Mouse (Mus musculus) left cerebral cortex, postnatal 14 days (tissue): Measurements from ENCODE around the gene Ptprd. TPM values are rescaled to one million over a fixed set of nuclear protein-coding genes. Genes with fewer than 3 reads are reported as not detected.

ENCODE experiments used
- DNase-seq, 2 experiments: peaks; one replicate each; pipeline ENCODE4 v3.0.0; 2021 to 2022; ENCODE audit warnings: low spot score in 2 of 2, mixed read lengths in 1 of 2
- intact Hi-C: fragments of 180-260 bp; cut with DNase I; formaldehyde crosslinking; loops from one replicate; pipeline ENCODE4 v1.15.1; 2025
- long read RNA-seq, 2 experiments: library from polyadenylated mRNA; stranded (forward); transcript quantifications; one replicate each; pipeline ENCODE4 v2.0.0; 2021
- total RNA-seq, 2 experiments: library from RNA; stranded (reverse); gene quantifications; 2 replicates each; pipeline ENCODE4 v1.2.3; 2021

Gene Ptprd
- 100 to 1,000 TPM; 357 to 391 TPM for total RNA-seq
- long read RNA-seq, experiment 1, partial matches to known transcripts: 14 of 34 reads
- long read RNA-seq, experiment 1, other reads (novel, unspliced or antisense): 20 of 34 reads
- long read RNA-seq, experiment 2, partial matches to known transcripts: 9 of 34 reads
- long read RNA-seq, experiment 2, other reads (novel, unspliced or antisense): 25 of 34 reads

DNA sequence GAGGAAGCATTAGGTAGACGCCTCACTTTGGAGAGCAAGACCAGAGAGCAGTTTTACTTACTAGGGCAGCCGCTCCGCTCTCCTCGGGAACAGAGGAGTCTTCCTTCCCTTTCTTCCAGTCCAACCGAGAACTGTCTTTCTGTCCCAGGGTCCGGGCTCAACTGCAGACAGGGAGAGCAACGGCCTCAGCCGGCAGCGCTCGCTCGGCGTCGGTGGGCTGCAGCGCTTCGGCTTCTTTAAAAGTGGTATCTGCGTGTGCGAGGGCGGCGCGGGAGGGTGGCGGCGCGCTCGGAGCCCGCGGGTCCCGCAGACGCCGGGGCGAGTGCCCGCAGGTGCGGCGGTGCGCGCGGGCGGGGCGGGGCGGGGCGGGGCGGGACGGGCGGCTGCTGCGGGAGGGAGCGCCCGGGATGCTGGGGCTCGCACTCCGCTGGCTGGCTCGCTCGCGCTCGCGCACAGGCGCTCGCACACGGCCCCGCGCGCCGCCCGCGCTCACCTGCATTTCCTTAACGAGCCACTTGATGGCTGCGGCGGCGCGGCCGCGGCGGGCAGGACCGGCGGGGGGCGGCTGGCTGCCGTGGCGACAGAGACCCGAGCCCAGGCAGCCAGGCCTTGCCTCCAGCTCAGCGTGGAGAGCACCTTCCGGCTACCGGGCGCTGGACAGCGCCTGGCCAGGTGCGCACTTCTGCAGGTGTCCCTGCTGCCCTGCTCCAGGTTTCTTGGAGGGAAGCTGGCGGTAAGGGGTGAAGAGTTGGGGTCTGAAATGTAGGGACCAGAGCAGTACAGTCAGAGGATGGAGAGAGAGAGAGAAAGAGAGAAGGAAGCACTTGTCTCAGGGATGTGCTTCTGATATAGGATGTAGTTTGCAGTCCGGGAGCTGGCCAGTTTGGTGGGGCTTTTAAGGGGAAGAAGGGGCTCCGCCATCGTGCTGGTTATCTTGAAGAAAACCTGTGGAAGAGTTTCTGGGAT lies at the start of gene Ptprd:
Gene Ptprd (minus strand): TSS at position 433 of the 966 bp plus-strand sequence.
- DNase-seq: peak; percentile 71 to 76
- intact Hi-C loops: loop anchor here (5.0 to 10.0 kb wide), 3 partner anchors 213 to 840 kb away; no protein-coding TSS in a partner anchor

DNA sequence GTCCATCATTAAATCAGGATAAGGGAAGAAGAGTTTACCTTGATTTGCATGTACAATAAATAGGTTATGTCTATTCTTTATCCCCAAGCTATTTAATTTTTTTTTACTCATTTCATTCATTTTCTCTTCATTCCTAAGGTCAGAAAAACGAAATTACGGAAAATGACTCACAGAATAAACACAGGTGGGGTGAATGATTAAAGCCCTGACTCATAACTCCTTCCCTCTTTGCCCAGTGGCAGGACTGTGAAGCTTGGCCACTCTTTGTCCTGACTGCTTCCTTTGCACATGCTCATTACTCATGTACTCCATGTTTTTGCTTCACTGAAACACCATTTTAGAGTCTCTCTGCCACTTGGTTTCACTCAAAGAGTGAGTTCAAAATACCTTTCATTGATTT lies 24.1 kb upstream of the Ptprd start:
- intact Hi-C loops: no loop called here
- DNase-seq: no peak

DNA sequence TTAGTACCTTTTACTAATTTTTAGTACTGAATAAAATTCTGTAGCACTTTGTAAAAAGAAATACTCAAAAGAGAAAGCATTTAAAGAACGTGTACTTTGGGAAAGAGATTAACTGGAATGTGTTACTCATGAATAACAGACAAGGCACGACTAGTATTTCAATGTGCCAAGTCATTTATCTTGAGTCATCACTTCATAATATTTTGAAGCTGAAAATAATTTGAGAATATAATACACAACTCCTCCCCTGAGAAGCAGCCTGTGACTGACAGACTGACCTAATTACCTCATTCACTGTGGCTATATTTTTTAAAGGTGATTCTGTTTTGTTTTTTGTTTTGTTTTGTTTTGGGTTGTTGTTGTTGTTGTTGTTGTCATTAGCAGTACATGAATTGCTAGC lies 23.6 kb upstream of the Ptprd start:
- DNase-seq: no peak
- intact Hi-C loops: no loop called here

DNA sequence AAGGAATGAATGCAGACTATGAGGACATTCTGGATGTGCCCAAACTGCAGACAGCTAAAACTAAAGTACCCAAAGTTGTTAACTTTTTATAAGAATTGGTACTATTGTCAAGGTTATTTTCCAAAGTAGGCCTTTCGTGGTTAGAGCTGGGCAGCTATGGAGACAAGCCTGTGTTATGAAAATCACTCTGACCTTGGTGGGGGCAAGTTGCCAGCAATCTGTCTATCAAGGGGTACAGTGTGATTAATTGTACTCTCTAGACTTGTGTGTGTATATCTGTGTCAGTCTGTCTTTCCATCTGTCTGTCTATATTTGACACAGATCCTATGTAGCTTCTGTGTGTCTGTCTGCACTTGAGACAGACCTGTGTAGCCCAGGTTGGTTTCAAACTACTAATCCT lies 22.9 kb upstream of the Ptprd start:
- no peak for DNase-seq
- intact Hi-C loops: no loop called here

DNA sequence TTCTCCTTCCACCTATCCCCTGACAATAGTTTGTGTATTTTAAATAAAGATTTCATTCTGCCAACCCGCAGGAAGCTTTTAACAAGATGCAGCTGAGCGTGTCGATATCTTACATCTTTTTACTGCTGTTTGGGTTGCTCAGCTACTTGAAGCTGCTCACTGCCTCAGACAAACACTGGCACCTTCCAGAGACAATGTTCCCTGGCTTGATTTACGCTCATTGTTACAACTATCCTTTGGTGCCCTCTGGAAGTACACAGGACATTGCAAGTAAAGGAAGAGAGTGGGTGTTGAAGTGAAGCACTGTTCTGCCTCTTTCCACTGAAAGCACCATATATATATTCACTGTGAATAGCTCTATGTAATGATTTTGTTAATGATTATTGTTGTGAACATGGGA lies 2.2 kb upstream of the Ptprd start:
- intact Hi-C loops: loop anchor here (5.0 to 10.0 kb wide), 3 partner anchors 211 to 838 kb away; no protein-coding TSS in a partner anchor
- peak; percentile 11 to 25 for DNase-seq

DNA sequence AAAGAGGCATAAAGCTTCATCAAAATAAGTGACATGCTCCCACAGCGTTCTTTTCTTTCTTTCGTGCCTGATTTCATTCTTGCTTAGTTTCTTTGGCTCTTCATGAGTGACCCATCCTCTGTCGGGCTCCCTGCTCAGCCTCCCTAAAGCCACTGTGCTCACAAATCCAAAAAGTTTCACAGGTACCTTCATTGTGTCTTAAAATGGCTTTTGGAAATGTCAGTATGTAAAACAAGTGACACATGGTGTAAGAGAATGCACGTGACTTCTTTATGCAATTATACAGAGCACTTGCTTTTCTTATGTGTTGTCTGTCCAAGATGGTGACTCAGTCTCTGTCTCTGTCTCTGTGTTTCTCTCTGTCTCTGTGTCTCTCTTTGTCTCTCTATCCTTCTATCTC lies 1.2 kb upstream of the Ptprd start:
- DNase-seq: peak in 1 of 2 experiments; percentile 31
- intact Hi-C loops: loop anchor here (5.0 to 10.0 kb wide), 3 partner anchors 212 to 839 kb away; no protein-coding TSS in a partner anchor

DNA sequence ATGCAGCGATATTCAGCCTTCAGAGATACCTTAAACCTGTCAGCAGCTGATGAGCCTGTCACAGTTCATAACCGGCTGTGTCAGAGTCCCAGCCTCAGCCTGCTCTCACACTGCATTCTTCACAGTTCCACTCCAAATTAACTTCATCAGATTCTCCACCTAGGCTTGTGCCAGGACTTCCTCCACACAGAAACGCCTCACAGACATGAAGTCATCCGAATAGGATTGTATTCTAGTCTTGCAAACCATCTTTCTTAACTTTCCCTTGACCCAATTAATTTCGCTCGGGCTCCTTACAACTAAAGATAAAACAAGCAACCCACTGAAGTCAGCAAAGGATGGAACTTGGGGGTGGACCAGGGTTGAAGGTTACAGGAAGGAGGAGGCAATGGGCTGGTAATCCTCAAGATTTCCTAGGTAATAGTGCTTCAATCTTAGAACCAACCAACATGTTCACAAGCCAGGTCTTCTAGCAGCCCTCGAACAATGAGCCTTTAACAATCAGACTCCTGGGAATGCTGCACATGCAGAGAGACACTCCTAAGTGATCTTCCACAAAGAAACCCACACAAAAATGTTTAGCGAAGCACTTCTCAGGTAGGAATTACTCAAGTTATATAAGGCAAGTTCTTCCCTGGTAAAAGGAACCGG lies 758 bp downstream of the Ptprd start:
- intact Hi-C loops: loop anchor here (5.0 to 10.0 kb wide), 3 partner anchors 214 to 841 kb away; no protein-coding TSS in a partner anchor
- DNase-seq: peak; percentile 15 to 24

DNA sequence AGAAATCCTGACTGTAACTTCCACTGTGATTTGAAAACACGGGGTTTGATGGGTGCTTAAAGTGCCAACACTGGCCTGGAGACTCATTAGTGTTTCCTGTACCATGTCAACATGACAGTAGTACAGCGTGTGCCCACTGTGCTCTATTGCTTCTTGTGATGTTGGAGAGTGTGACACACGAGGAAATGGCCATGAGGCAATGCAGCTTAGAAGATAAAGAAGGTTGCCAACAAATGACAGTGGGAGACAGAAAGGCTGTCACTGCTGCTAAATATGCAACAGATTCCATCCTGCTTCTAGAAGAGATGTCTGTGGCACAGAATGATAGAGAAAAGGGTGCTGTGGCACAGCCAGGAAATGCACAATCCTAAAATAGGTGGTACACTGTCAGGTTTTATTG lies 6.7 kb downstream of the Ptprd start:
- peak in 1 of 2 experiments; percentile 32 for DNase-seq
- intact Hi-C loops: no loop called here

DNA sequence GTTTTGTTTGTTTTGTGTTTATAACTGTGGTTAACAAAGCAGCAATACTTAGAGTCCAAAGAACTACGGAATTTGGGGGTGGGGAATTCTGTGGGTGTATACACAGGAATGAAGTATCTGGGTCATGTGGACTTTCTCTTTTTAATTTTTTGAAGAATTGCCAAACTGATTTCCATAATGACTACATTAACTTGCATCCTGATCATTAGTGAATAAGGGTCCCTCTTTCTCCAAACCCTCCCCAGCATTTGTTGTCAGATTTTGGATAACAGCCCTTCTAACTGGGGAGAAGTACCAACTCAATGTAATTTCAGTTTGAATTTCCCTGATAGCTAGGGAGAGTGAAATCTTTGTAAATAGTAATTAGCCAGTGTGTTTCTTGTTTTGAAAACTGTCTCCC lies 43.3 kb downstream of the Ptprd start:
- DNase-seq: no peak
- intact Hi-C loops: no loop called here

DNA sequence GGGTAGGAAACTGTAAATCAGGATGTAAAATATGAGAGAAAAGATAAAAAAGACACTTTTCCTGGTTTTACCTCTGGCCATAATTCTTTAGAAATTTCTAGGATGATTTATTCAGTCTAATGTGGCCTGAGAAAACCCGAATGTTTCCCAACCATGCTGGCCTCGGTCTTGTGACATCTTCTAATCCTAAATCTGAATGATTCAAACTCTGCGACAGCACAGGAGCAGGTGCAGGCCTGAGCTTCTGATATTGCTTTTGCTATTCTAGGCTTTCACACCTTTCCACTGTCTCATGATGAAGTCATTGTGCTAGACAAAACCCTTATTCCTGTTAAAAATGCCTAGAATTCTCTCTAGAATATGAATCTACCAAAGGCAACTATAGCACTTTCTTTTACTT lies 51.3 kb downstream of the Ptprd start:
- intact Hi-C loops: no loop called here
- DNase-seq: peak in 1 of 2 experiments; percentile 26

DNA sequence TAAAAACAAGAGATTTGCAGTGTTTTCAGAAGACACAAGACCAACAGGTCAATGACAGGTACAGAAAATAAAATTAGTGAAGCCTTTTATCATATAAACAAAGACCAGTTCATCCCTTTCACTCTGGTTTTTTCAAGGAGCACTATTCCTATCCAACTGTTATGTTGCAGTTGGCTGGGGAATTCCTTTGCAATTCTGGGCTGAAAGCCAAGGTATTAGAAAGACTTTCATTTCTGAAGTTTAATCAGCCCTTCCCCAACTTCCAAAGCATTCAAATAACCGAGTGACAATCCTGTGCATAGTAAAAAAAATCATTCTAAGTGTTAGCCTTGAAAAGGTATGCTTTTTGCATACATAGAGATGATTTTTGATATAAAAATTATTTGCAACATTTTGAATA lies 61.2 kb downstream of the Ptprd start:
- intact Hi-C loops: no loop called here
- no peak for DNase-seq

DNA sequence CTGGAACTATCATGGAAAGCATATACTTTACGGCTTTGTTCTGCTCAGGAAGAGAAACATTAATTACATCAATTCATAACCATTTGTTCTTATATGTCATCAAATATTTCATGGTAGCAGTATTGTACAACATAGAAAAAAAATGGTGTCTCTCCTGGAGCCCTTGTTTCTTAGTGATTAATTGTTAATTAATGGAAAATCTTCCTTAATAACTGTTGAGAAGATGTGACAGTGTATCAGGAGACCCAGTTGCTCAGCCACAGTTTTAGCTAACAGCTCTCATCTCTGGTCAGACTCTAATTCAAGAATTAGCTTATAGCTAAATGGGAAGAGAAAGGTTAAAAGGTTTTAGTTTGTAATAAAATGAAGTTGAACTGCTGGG lies 69.0 kb downstream of the Ptprd start:
- intact Hi-C loops: no loop called here
- no peak for DNase-seq

DNA sequence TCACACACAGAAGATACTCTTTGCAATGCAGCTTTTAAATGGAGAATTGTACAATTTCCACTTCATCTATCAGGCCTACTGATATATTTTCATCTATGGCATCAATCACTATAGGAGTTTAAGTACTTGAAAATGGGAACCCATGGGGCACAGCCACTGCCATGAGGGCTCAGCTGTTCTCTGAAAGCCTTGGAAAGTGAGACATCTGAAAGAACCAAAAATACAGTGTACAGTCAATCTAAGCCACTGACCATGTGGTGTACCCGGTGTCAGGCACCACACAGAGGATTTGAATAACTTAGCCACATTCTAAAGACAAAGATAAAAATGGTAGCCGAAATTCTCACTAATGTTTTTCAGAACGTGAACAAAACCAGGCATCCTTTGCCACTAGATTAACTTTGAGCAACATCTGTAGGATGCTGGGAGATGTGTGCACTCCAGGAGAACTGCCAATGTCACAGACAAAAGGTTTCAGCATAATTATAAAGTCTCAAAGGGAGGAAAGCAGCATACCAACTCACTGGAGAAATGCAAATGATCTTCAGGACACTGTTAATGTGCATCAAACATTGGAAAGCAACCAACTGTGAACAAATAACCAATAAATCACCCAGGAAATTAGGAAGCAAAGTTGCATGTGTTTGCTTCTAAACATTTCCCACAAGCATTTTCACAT lies 69.5 kb downstream of the Ptprd start:
- intact Hi-C loops: no loop called here
- no peak for DNase-seq

DNA sequence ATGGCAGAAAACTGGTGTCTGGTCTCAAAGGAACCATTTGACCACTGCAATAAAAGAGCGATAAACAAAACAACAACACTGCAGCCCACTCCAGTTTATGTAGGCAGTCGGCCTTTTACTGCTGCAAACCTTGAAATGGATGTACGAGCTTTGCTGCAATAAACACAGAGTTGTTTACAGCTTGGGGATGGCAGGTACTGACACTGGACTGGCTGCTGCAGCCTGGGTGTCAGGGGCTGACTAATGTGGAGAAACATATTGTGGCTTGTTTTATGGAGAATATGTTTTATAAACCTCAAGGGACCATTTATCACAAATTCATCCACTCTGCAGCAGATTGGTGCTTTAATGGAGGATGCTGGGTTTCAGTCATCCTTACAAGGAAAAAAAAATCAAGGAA lies 100.9 kb downstream of the Ptprd start:
- no peak for DNase-seq
- intact Hi-C loops: no loop called here

DNA sequence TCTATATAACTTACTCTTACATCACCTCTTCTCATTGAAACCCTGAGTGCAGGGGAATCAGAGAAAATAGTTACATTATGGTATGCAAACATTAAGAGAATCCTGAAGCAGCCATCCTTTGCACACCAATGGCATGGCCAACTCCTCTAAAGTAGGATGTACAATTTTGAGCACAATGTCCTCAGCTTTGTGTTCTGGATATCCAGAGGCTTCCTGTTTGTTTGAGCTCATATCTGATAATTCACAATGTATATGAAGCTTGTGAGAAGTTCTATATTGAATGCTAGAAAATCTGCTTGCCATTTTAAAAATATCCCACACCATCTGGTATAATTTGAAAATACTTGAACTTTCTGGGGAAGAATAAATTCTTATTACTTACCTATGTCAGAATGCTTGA lies 114.2 kb downstream of the Ptprd start:
- intact Hi-C loops: no loop called here
- DNase-seq: peak in 1 of 2 experiments; percentile 15

DNA sequence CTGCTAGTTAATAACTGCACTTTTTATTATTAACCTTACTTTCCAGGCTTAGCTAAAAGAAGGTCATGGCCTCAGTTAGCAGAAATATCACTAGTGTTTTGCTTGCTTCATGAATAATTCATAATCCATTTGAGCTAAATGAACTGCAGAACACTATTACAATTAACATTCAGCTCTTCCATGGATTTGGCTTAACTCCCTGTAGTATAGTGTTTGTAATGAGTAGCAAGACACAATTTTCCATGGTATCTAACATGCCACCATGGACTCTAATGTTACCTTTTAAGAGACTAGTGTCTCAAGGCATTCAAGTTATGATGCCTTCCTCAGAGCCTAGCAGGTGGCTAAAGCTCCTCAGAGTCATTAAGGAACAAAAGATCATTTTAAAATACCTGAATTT lies 129.0 kb downstream of the Ptprd start:
- no peak for DNase-seq
- intact Hi-C loops: no loop called here

DNA sequence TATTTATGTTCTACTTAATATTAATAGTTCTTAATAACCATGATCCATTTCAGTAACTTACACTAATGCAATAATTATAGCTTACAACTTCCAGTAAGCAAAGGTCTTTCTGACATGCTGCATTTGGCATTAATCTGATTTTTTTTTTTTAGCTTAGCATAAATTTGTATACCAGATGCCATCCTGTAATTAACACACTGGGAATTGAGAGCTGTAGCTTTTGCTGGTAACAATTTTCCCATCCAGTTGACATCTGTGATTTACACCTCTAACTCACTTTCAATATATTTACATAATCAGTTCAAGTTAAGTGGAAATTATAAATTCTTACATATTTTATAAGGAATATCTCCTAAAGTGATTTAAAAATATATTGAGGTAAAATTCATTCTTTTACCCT lies 134.3 kb downstream of the Ptprd start:
- intact Hi-C loops: no loop called here
- no peak for DNase-seq

DNA sequence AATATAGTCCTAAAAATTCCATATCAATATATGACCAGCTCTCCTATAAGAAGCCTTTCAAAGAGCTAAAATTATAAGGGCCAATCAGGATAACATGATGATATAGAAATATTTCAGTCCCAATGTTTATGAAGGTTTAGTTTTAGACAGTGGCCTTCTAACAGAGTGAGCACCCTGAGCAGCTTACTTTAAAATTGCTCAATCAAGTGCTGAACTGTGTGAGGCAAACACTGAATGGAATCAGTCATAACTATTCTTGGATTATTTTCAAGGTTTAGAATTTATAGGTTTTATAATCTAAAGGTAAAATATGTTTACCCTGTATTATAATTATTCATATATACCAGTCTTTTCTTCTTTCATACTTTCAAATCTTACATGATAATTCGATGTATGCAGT lies 134.7 kb downstream of the Ptprd start:
- DNase-seq: no peak

DNA sequence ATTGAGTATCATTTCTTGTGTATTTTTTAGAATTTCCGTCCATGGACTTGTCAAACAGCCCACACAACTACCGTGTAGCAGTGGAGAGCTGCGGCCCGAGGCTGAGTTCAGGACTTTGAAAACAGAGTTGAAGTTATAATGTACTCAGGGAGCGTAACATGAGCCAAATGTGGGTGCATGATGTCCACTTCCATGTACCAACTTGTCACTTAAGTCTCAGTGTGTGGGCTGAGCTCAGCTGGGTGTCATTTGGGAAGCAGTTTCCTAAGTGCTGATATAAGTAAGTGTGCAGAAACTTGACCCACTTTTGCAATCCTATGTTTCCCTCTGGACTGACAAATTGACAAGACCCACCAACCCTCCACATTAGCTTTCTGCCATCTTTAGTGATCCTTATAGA lies 173.4 kb downstream of the Ptprd start:
- intact Hi-C loops: no loop called here
- DNase-seq: peak in 1 of 2 experiments; percentile 25

More for the DNA sequence above, 134.7 kb downstream of the Ptprd start:
- intact Hi-C loops: no loop called here

DNA sequence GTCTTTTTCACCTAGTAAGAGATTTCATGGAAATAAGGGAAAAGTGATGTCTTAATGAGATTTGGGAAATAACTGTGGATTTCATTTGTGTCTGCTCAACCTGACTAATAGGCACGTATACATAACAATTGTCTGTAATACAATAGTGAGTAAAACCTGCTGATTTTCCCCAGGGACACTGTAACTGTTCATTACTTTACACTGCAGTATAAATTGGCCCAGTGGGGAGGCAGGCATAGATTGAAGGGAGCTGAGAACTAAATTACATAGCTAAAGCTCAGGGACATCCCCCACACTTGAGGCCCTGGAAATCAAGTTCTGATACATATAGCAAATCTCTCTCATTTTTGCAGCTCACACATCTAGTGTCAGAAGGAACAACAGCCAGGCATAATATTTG lies 209.7 kb downstream of the Ptprd start:
- intact Hi-C loops: no loop called here
- DNase-seq: no peak
